Mouse (Mus musculus): ENCODE results near the gene Fmnl1. TPM values are rescaled to one million over a fixed set of nuclear protein-coding genes. Genes with fewer than 3 reads are reported as not detected.

Gene Fmnl1
- polyA plus RNA-seq, 1 experiment from 2014 or later = 1.7 TPM

- Histone ChIP-seq H3K4me3 (no peak overlapping the region), H3K27me3 (peaks cover 41% of the 10 kb centered on the region), H3K9ac (replicated peaks) (no peak overlapping the region), H3K36me3 (no peaks in the 10 kb centered on the region), H3K27ac (replicated peaks) (no peak overlapping the region; the same call in 1 of the 2 replicates), H3K4me2 (replicated peaks) (no peak overlapping the region), H3K9me3 (no peaks in the 10 kb centered on the region), H3K4me1 (peaks cover 16% of the 10 kb centered on the region)
- ATAC-seq (replicated peaks) = no peak
- 28% methylated on average over 9 of the region's 9 CpGs for WGBS
These were observed 2.1 kb upstream of the Fmnl1 start for GRCm38 (mm10) chr11:103168690-103169390.

DNA sequence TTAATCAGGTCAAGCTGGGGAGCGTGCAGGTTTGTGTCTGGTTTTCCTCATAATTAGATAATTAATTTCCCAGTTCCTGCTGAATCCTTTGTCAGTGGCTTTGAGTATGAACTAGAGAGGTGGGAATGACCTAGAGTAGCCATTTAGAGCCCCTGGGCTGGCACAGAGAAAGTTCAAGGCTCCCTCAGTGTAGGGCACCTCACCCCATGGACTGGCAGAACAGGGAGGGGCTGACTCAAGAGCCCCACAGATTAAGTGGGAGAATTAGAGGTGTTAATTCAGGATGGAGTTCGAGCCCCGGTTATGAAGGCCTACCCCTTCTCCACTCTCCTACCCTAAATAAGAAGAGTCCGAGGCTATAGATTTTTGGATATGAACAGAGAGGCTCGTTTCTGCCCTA, 1.2 kb upstream of the Fmnl1 start:
- Histone ChIP-seq H3K27ac (replicated peaks) (no peak overlapping the region), H3K36me3 (no peaks in the 10 kb centered on the region), H3K27me3 (peaks cover 41% of the 10 kb centered on the region), H3K4me1 (peaks cover 16% of the 10 kb centered on the region), H3K4me2 (replicated peaks) (peak overlapping the region; percentile 74; the same call in 1 of the 2 replicates), H3K9me3 (no peaks in the 10 kb centered on the region), H3K4me3 (peak overlapping the region; percentile 52), H3K9ac (replicated peaks) (no peak overlapping the region)
- ATAC-seq (replicated peaks) = no peak
- WGBS = 76% methylated on average over 5 of the region's 5 CpGs

GRCm38 (mm10) chr11:103170111-103170493, 805 bp upstream of the Fmnl1 start:
- 56% methylated on average over 3 of the region's 3 CpGs for WGBS
- Histone ChIP-seq H3K27me3 (peaks cover 41% of the 10 kb centered on the region), H3K36me3 (no peaks in the 10 kb centered on the region), H3K9ac (replicated peaks) (peak overlapping the region; percentile 66; the same call in 1 of the 2 replicates), H3K4me1 (peaks cover 16% of the 10 kb centered on the region), H3K4me2 (replicated peaks) (peak overlapping the region; percentile 74), H3K9me3 (no peaks in the 10 kb centered on the region), H3K4me3 (peak overlapping the region; percentile 52), H3K27ac (replicated peaks) (no peak overlapping the region)
- no peak; the same call in 1 of the 2 replicates for ATAC-seq (replicated peaks)

DNA sequence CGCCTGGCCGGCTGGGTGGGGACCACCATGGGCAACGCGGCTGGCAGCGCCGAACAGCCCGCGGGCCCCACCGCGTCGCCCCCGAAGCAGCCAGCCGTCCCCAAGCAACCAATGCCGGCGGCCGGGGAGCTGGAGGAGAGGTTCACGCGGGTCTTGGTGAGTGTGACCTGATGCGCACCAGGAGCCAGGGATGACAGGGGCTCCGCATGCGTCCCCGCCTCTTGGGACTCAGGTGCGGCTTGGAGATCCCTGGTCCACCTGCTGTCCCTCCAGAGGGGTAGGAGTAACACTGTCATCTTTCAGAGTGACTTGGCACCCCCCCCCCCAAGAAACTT, 346 bp downstream of the Fmnl1 start:
- Histone ChIP-seq H3K9me3 (no peaks in the 10 kb centered on the region), H3K27ac (replicated peaks) (no peak overlapping the region), H3K27me3 (peaks cover 41% of the 10 kb centered on the region), H3K36me3 (no peaks in the 10 kb centered on the region), H3K4me1 (peaks cover 16% of the 10 kb centered on the region), H3K9ac (replicated peaks) (peak overlapping the region; percentile 66), H3K4me3 (peak overlapping the region; percentile 52), H3K4me2 (replicated peaks) (peak overlapping the region; percentile 74)
- 2% methylated on average over 23 of the region's 23 CpGs for WGBS
- ATAC-seq (replicated peaks) = no peak; the same call in 1 of the 2 replicates

GRCm38 (mm10) chr11:103171703-103172391, 940 bp downstream of the Fmnl1 start:
- Histone ChIP-seq H3K36me3 (no peaks in the 10 kb centered on the region), H3K27ac (replicated peaks) (no peak overlapping the region), H3K9ac (replicated peaks) (no peak overlapping the region), H3K9me3 (no peaks in the 10 kb centered on the region), H3K27me3 (peaks cover 41% of the 10 kb centered on the region), H3K4me1 (peaks cover 16% of the 10 kb centered on the region), H3K4me3 (peak overlapping the region; percentile 52), H3K4me2 (replicated peaks) (peak overlapping the region; percentile 74)
- ATAC-seq (replicated peaks) = no peak
- WGBS = 61% methylated on average over 9 of the region's 9 CpGs

GRCm38 (mm10) chr11:103172392-103173040, 1.6 kb downstream of the Fmnl1 start:
- no peak overlapping the region for H3K9ac ChIP-seq (replicated peaks)

GRCm38 (mm10) chr11:103173041-103173770, 2.3 kb downstream of the Fmnl1 start:
- 83% methylated on average over 7 of the region's 7 CpGs for WGBS

More at GRCm38 (mm10) chr11:103172392-103173040, 1.6 kb downstream of the Fmnl1 start:
- Histone ChIP-seq H3K4me2 (replicated peaks) (peak overlapping the region; percentile 74; the same call in 1 of the 2 replicates), H3K27me3 (peaks cover 38% of the 10 kb centered on the region), H3K4me1 (peaks cover 16% of the 10 kb centered on the region), H3K4me3 (no peak overlapping the region), H3K36me3 (no peaks in the 10 kb centered on the region), H3K9me3 (no peaks in the 10 kb centered on the region), H3K27ac (replicated peaks) (no peak overlapping the region)
- WGBS = 63% methylated on average over 6 of the region's 6 CpGs
- no peak for ATAC-seq (replicated peaks)

GRCm38 (mm10) chr11:103173771-103174344, 3.0 kb downstream of the Fmnl1 start:
- H3K36me3 ChIP-seq = no peaks in the 10 kb centered on the region
- WGBS = 90% methylated on average over 11 of the region's 11 CpGs
- ATAC-seq (replicated peaks) = no peak
- H3K4me1 ChIP-seq = peaks cover 16% of the 10 kb centered on the region
- H3K9me3 ChIP-seq = no peaks in the 10 kb centered on the region
- H3K4me2 ChIP-seq (replicated peaks) = no peak overlapping the region
- H3K4me3 ChIP-seq = no peak overlapping the region
- no peak overlapping the region for H3K27ac ChIP-seq (replicated peaks)
- H3K27me3 ChIP-seq = peaks cover 38% of the 10 kb centered on the region
- no peak overlapping the region for H3K9ac ChIP-seq (replicated peaks)

More at GRCm38 (mm10) chr11:103173041-103173770, 2.3 kb downstream of the Fmnl1 start:
- Histone ChIP-seq H3K27me3 (peaks cover 38% of the 10 kb centered on the region), H3K9me3 (no peaks in the 10 kb centered on the region), H3K4me2 (replicated peaks) (no peak overlapping the region), H3K36me3 (no peaks in the 10 kb centered on the region), H3K9ac (replicated peaks) (no peak overlapping the region), H3K27ac (replicated peaks) (no peak overlapping the region), H3K4me1 (peaks cover 16% of the 10 kb centered on the region), H3K4me3 (no peak overlapping the region)
- no peak for ATAC-seq (replicated peaks)

DNA sequence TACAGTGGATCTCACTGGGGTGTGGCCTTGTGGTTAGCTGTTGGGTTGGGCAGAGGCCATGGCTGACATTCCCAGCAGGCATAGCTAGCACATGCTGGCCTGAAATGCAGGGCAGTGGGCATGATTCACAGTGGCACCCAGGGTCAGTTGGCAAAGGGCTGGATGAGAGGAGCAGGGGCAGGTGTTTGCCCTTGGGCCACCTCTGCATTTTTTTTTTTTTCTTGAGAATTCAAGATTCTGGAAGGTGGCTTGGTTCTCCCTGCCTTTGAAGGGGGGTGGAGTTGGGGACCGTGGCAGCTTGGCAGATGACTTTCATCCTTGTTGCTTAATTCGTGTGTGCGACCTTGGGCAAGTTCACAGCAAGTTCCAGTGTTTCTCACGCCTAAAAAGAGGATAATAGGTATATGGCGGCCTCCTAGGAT, 3.5 kb downstream of the Fmnl1 start:
- Histone ChIP-seq H3K4me2 (replicated peaks) (no peak overlapping the region), H3K36me3 (no peaks in the 10 kb centered on the region), H3K4me1 (peaks cover 16% of the 10 kb centered on the region), H3K27ac (replicated peaks) (no peak overlapping the region), H3K4me3 (no peak overlapping the region), H3K9ac (replicated peaks) (no peak overlapping the region), H3K27me3 (peaks cover 34% of the 10 kb centered on the region), H3K9me3 (no peaks in the 10 kb centered on the region)
- 85% methylated on average over 5 of the region's 5 CpGs for WGBS
- no peak for ATAC-seq (replicated peaks)

DNA sequence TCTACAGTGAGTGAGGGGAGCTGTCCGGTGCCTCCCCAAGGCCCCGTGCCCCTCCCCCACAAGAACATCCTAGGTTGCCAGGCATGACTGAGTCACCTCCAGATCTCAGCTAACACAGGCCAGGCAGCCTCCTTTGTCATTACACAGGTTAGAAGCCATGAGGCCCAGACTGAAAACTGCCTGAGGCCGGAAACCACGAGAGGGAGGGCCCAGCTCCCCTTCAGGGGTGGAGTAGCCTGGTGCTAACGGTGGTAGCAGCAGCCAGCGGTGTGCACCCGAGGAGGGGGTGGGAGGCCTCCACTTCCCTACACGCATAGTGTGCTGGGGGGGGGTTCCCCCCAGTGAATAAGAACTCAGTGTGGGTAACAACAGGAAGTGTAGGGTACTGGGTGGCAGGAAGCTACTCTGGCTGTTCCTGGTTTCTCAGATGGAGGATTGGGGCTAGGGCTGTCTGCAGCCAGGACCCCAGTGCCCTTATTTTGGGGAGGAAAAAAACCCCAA, 4.0 kb downstream of the Fmnl1 start:
- Histone ChIP-seq H3K9me3 (no peaks in the 10 kb centered on the region), H3K36me3 (no peaks in the 10 kb centered on the region), H3K4me3 (no peak overlapping the region), H3K27ac (replicated peaks) (no peak overlapping the region), H3K4me1 (peaks cover 16% of the 10 kb centered on the region), H3K27me3 (peaks cover 29% of the 10 kb centered on the region; the same call in 1 of the 2 replicates), H3K9ac (replicated peaks) (no peak overlapping the region), H3K4me2 (replicated peaks) (no peak overlapping the region)
- 57% methylated on average over 8 of the region's 8 CpGs for WGBS
- no peak for ATAC-seq (replicated peaks)

DNA sequence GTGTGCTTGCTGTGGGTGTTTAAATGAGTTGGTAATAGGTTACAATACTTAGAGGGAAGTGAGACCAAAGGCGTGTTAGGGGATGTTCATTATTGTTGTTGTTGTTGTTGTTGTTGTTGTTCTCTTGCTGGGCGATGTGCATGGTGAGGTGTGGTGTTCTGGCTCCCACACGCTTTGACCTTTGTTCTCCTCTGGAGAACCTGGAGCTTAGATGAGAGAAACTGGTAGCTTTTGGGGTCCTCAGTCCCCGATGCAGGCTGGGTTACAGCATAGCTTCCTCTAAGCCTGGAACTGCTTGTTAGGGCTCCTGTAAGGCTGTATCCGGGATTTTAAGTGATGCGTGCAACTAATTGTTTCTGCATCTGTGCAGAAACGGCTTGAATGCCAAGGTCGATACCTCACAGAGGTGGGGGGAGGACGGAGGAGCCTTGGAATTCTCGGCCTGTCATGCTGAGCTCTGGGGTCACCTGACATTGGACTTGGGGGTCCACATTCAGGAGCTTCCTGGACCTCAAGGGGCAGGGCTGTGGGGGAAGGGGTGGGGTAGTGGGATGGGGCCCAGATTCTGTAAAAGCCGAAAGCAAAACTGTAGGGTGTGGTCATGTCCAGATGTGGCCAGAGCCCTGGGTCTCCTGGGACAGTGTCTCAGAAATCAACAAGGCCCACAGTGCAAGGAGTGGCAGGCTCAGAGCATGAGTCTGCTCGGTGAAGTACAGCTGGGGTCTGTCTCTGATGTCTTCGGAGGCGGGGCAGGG, 5.0 kb downstream of the Fmnl1 start:
- no peaks in the 10 kb centered on the region for H3K36me3 ChIP-seq
- no peaks in the 10 kb centered on the region for H3K9me3 ChIP-seq
- 75% methylated on average over 14 of the region's 14 CpGs for WGBS
- H3K27me3 ChIP-seq = peaks cover 24% of the 10 kb centered on the region; the same call in 1 of the 2 replicates
- H3K4me1 ChIP-seq = peaks cover 10% of the 10 kb centered on the region
- ATAC-seq (replicated peaks) = no peak
- no peak overlapping the region for H3K9ac ChIP-seq (replicated peaks)
- H3K4me3 ChIP-seq = no peak overlapping the region
- no peak overlapping the region for H3K4me2 ChIP-seq (replicated peaks)
- no peak overlapping the region for H3K27ac ChIP-seq (replicated peaks)

Measured in forebrain, embryonic 15.5 days (tissue).